Mouse (Mus musculus) left cerebral cortex, adult 18-20 months (tissue): ENCODE measurements at regions not wholly inside any gene's neighbourhood (a gene's known extent, or its start where the extent isn't known, plus 50 kb on each side); places are given as distances from the start of the nearest gene placed in this dataset.

ENCODE experiments used
- microRNA-seq, 2 experiments: library from miRNA; unstranded; fragments of <30 nt; microRNA quantifications; one replicate each; pipeline ENCODE4 v1.2.0; 2021

Small RNA genes in the stretch of these regions (microRNA-seq; reads per million reads assigned to microRNA genes)
- 0 reads per million in 2 experiments for gene Gm26474
